Mouse (Mus musculus) liver, embryonic 14.5 days (tissue): ENCODE data around the gene Glrx5. TPM values are rescaled to one million over a fixed set of nuclear protein-coding genes. Genes with fewer than 3 reads are reported as not detected.
A peak's percentile ranks its signal among the peaks of the same experiment; 100 is the strongest.

Experiments
- ATAC-seq: fragments of 200-750 bp; cut with Nextera tagmentation; 2 replicates; pipeline ENCODE4 v1.8.0; 2017; ENCODE audit warnings: moderate number of reproducible peaks, mild to moderate bottlenecking, moderate library complexity; ENCODE audit not compliant: insufficient read depth
- DNase-seq, 3 experiments: peaks; one replicate each; pipeline ENCODE4 v3.0.0-alpha.2; 2012 to 2013; ENCODE audit warnings: low read depth in 3 of 3, low spot score in 3 of 3
- H3K27ac ChIP-seq: fragments of 300-500 bp; sonication (generic); 2 replicates; pipeline ENCODE4 v1.5.1; 2014; ENCODE audit warnings: moderate library complexity, mild to moderate bottlenecking, control low read depth, inconsistent platforms
- H3K27me3 ChIP-seq: fragments of 300-500 bp; sonication (generic); 2 replicates; pipeline ENCODE4 v1.6.1; 2014; ENCODE audit warnings: mild to moderate bottlenecking, low read length, moderate library complexity; ENCODE audit not compliant: control insufficient read depth, insufficient read depth
- H3K36me3 ChIP-seq: fragments of 300-500 bp; sonication (generic); replicated peaks from 2 replicates; pipeline ENCODE4 v1.6.1; 2014; ENCODE audit warnings: low read depth; ENCODE audit not compliant: control insufficient read depth, insufficient read depth
- H3K4me1 ChIP-seq, 2 experiments: fragments of 200-500 bp in 1 of 2; fragments of 300-500 bp in 1 of 2; sonication (generic) in 1 of 2; replicated peaks; 2 replicates each; pipeline ENCODE4 v1.6.1; 2012 to 2014; ENCODE audit warnings: antibody characterized with exemption in 1 of 2, inconsistent platforms in 1 of 2, low read length in 1 of 2; ENCODE audit not compliant: control insufficient read depth in 2 of 2, insufficient read depth in 2 of 2
- H3K4me2 ChIP-seq: fragments of 300-500 bp; sonication (generic); 2 replicates; pipeline ENCODE4 v1.6.1; 2014; ENCODE audit warnings: low read depth, mild to moderate bottlenecking, control low read depth, moderate library complexity
- H3K4me3 ChIP-seq, 2 experiments: fragments of 200-500 bp in 1 of 2; fragments of 300-500 bp in 1 of 2; sonication (generic) in 1 of 2; 2 replicates each; pipeline ENCODE4 v1.5.1; 2012 to 2014; ENCODE audit warnings: low read depth in 2 of 2, low read length in 2 of 2, mild to moderate bottlenecking in 2 of 2, control low read depth in 1 of 2, inconsistent platforms in 1 of 2, moderate library complexity in 1 of 2; ENCODE audit not compliant: insufficient read depth in 1 of 2
- H3K9ac ChIP-seq: fragments of 300-500 bp; sonication (generic); replicated peaks from 2 replicates; pipeline ENCODE4 v1.6.1; 2014; ENCODE audit warnings: mild to moderate bottlenecking, control low read depth, moderate library complexity
- H3K9me3 ChIP-seq: fragments of 300-500 bp; sonication (generic); 2 replicates; pipeline ENCODE4 v1.6.1; 2016; ENCODE audit warnings: low read length, mixed read lengths; ENCODE audit not compliant: control insufficient read depth
- CTCF ChIP-seq: IDR thresholded peaks from 2 replicates; pipeline ENCODE4 v1.5.1; 2016; ENCODE audit warnings: antibody characterized with exemption, low read depth, control low read depth
- EP300 ChIP-seq: IDR thresholded peaks from 2 replicates; pipeline ENCODE4 v1.6.1; 2016; ENCODE audit warnings: antibody characterized with exemption, low read depth
- WGBS: fragments of 180-500 bp; shearing (Covaris S2); extraction: QIAGEN DNeasy Blood & Tissue Kit; methylation state at CpG from one replicate; pipeline ENCODE4 v1.1.7; 2014; ENCODE audit not compliant: insufficient replicate concordance; 5-methylcytosine and 5-hydroxymethylcytosine counted together
- polyA plus RNA-seq, 2 experiments: library from polyadenylated mRNA; depleted of rRNA in 1 of 2; stranded (reverse) in 1 of 2; unstranded in 1 of 2; fragments of >200 nt; fragmentation: Nextera tagmentation in 1 of 2; extraction: Ambion mirVana in 1 of 2; gene quantifications; 2 replicates each; pipeline versions ENCODE4 v1.2.1 to v1.2.3; 2012 to 2014

Gene Glrx5
- polyA plus RNA-seq, 2 experiments: 238 to 622 TPM

DNA sequence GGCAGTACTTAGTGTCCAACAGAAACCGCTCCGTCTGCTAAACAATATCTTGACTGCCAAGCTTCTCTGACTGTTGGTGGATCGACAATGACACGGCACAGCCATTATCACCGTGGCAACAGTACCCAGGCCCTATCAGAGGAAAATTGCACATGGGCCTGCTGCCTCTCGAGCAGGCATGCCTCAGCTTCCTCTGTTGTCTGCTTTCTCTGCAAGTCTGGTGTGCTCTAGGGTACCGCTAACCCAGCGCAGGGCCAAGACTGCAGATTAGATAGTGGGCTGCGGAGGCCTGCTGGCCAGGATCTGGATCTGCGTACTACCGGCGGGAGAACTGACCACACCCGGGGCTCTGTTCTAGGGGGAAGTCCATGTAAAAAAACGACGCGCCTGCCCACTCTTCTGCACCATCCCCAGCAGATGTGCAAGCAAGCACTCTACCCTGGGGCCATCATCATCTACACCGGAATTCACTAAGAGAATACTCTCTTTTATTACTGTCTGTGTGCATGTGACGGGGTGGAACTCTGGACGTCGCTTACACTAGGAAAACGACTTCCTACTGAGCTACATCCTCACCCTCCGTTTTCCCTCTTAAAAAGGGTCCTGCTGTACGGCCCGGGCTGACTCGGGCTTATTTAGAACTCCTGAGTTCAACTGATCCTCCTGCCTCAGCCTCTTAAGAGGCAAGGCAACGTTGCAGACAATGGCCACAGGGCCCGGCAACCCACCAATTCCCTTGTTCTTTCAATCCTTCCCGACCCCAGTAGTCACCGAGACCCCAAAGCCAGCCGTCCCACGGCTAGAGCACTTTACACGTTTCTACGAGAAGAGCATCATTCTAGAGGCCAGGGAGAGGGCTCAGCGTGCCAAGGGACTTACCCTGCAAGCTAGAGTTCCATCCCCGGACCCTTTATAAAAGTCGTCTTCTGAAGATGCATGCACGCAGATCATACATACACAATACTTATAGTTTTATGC lies 1.1 kb upstream of the Glrx5 start:
- Histone ChIP-seq H3K4me1 (peaks cover 35% of the 10 kb centered on the region in 2 experiments), H3K27me3 (no peaks in the 10 kb centered on the region), H3K27ac (peak overlapping the region; percentile 84), H3K36me3 (peaks cover 43% of the 10 kb centered on the region), H3K9me3 (no peaks in the 10 kb centered on the region), H3K4me3 (peak overlapping the region; percentile 77 to 90), H3K9ac (peak overlapping the region; percentile 89), H3K4me2 (peak overlapping the region; percentile 85)
- whole genome bisulfite sequencing: under 1% methylated on average over 37 of the region's 37 CpGs
- no peak for ATAC-seq
- DNase-seq: no peak
- TF ChIP-seq EP300 (no peak), CTCF (no peak)

DNA sequence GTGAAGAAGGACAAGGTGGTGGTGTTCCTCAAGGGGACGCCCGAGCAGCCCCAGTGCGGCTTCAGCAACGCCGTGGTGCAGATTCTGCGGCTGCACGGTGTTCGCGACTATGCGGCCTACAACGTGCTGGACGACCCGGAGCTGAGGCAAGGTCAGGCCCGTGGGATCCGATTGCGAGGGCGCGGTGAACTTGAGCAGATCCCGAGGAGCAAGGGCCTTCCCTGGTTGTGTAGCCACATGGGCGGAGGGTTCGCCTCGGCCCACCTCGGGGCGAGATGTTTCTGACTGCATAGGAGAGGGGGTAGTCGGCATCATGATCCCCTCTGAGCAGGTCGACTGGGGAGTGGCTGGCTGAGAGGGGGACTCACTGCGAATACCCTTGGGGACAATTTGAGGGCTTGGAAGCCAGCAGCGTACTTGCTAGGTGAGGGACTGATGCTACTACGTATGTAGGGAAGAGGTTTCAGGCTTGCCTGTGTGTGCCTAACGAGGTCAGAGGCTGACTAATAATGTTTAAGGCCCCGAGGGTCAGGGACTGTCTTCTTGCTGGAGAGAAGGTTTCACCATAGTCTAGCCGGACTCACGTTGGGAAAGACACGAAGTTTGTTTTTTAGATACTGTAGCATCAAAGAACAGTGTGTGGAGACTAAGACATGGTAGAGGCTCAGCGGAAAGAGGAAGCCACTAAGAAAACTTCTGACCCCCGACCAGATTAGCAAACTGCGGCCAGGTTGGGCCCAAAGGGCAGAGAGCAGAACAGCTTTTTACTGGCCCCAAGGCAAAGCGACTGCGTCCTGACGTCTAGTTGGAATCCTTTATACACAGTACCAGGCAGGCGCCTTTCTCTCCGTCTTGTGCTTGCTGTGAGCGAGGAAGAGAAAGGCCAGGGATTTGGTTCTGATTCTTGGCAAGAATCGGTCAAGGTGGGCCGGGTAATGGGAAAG lies 616 bp downstream of the Glrx5 start:
- Histone ChIP-seq H3K9me3 (no peaks in the 10 kb centered on the region), H3K27me3 (no peaks in the 10 kb centered on the region), H3K27ac (peak overlapping the region; percentile 98), H3K9ac (peak overlapping the region; percentile 92), H3K4me1 (peaks cover 39 to 43% of the 10 kb centered on the region in 2 experiments), H3K4me2 (peak overlapping the region; percentile 98), H3K36me3 (peaks cover 60% of the 10 kb centered on the region), H3K4me3 (peak overlapping the region; percentile 77 to 90)
- DNase-seq (no peak), ATAC-seq (peak; percentile 1; the same call in 1 of the 2 replicates)
- whole genome bisulfite sequencing: 1% methylated on average over 45 of the region's 45 CpGs
- no peak for TF ChIP-seq CTCF
- no peak for TF ChIP-seq EP300

DNA sequence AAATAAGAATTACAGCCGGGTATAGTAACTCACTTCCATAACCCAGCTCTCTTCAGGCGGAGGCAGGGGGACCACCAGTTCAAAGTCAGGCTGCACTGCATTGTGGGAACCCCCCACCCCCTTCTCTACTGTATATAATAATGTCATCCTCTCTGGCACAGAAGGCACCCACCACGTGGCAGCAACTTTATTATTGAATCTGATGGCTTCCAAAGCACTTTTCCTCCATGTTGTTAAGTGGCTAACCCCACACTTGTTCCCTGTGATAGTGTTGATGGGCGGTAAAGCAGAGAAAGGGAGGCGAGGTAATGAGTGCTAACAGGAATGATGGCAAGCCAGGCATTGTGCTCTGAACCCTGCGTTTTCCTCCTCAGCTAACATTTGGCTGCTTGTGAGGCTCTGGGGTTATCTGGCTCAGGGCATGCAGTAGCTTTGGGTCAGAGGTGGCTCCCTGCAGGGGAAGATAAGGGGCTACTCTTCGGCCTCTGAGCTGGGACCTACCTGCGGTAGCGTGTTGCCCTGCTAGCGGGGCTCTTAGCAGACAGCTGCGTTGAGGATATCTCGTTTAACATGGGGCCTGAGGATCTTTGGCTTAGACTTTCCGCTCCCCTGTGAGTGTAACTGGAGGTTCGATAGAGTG lies 1.8 kb downstream of the Glrx5 start:
- Histone ChIP-seq H3K4me2 (peak overlapping the region; percentile 98), H3K36me3 (peaks cover 63% of the 10 kb centered on the region), H3K27me3 (no peaks in the 10 kb centered on the region), H3K4me1 (peaks cover 39 to 42% of the 10 kb centered on the region in 2 experiments), H3K9ac (peak overlapping the region; percentile 92), H3K4me3 (peak overlapping the region; percentile 77 to 90), H3K9me3 (no peaks in the 10 kb centered on the region), H3K27ac (peak overlapping the region; percentile 98)
- TF ChIP-seq EP300 (no peak), CTCF (no peak)
- 8% methylated on average over 14 of the region's 14 CpGs for WGBS
- ATAC-seq (peak; percentile 51), DNase-seq (peak; percentile 83 to 91 (median 85))

DNA sequence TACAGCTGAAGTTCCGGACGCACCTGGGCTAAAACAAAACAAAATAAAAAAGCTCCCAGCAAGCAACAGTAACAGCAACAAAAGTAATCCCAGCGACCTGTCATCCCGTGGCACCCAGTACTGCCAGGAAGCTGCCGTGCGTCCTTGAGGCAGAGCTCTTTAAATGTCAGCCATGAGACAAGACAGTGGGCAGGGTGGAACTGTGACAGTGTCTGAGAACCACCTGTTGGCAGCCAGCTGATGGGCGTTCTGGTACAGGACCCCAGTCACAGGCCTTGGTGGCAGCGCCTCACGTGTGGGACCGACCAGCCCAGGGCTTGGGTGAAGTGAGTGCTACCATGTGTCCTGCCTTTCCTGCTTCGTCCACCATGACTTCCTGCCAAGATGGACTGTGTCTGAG lies 5.7 kb downstream of the Glrx5 start:
- WGBS: 56% methylated on average over 11 of the region's 11 CpGs
- H3K36me3 ChIP-seq: peaks cover 88% of the 10 kb centered on the region
- H3K4me2 ChIP-seq: peak overlapping the region; percentile 98
- DNase-seq: no peak
- peak overlapping the region; percentile 98 for H3K27ac ChIP-seq
- no peak for ATAC-seq
- H3K4me1 ChIP-seq: peaks cover 50 to 56% of the 10 kb centered on the region in 2 experiments
- H3K27me3 ChIP-seq: no peaks in the 10 kb centered on the region
- no peaks in the 10 kb centered on the region for H3K9me3 ChIP-seq
- peak overlapping the region; percentile 92 for H3K9ac ChIP-seq
- H3K4me3 ChIP-seq: peak overlapping the region; percentile 64 to 90
- TF ChIP-seq CTCF (no peak), EP300 (no peak)
